8 mouse cellular contexts compared by ENCODE assay signal in genomic region chr6:100563552-100564341, GRCm38 (mm10).
DNase-seq lines count a peak whose midpoint lies in the region; ATAC-seq lines count a peak whose summit lies in the region.

No protein-coding gene starts in this region.

- WGBS in forebrain, embryonic 15.5 days: 8% methylated on average over 38 of the region's 38 CpGs
- WGBS in liver, embryonic 13.5 days (ENCODE audit: insufficient replicate concordance): 7% methylated on average over 38 of the region's 38 CpGs

- peak overlapping the region; percentile 50 for H3K4me3 ChIP-seq in forebrain, embryonic 15.5 days
- H3K4me3 ChIP-seq in liver, embryonic 13.5 days (replicated peaks): peak overlapping the region; percentile 50

- H3K27ac ChIP-seq in forebrain, embryonic 15.5 days (replicated peaks): peak overlapping the region; percentile 90
- no peak overlapping the region for H3K27ac ChIP-seq in liver, embryonic 13.5 days

- peak overlapping the region; percentile 96 for H3K4me2 ChIP-seq in forebrain, embryonic 15.5 days (replicated peaks)
- peak overlapping the region; percentile 74 for H3K4me2 ChIP-seq in liver, embryonic 13.5 days

- no peaks in the 10 kb centered on the region for H3K36me3 ChIP-seq in forebrain, embryonic 15.5 days
- no peaks in the 10 kb centered on the region for H3K36me3 ChIP-seq in liver, embryonic 13.5 days

- intact Hi-C loops in heart, postnatal 25 days (cut with DNase I): no loop called here

- H3K27me3 ChIP-seq in forebrain, embryonic 15.5 days: no peaks in the 10 kb centered on the region
- peaks cover 51% of the 10 kb centered on the region for H3K27me3 ChIP-seq in liver, embryonic 13.5 days

- peak; percentile 58 for ATAC-seq in CD4-positive, CD25-positive, alpha-beta regulatory T cell, adult 4 months
- ATAC-seq in cerebellum, adult (ENCODE audit: insufficient number of reproducible peaks, low FRiP score, low TSS enrichment): peak; percentile 85
- peak; percentile 94 for ATAC-seq in forebrain, embryonic 15.5 days (replicated peaks)
- ATAC-seq in liver, embryonic 13.5 days (ENCODE audit: low read depth): peak; percentile 52

- no peaks in the 10 kb centered on the region for H3K9me3 ChIP-seq in forebrain, embryonic 15.5 days
- H3K9me3 ChIP-seq in liver, embryonic 13.5 days (replicated peaks): no peaks in the 10 kb centered on the region

- peak; percentile 28 for DNase-seq in heart, postnatal 25 days (ENCODE audit: low spot score)
- peak; percentile 79 to 88 for DNase-seq in kidney, postnatal 4 days
- DNase-seq in liver, embryonic 13.5 days: peak; percentile 11
- peak; percentile 78 for DNase-seq in neural tube, embryonic 10.5 days (ENCODE audit: extremely low spot score, low spot score)
- peak; percentile 75 for DNase-seq in testis, postnatal 10 days (ENCODE audit: low spot score)

- peaks cover 21% of the 10 kb centered on the region for H3K4me1 ChIP-seq in forebrain, embryonic 15.5 days
- H3K4me1 ChIP-seq in liver, embryonic 13.5 days (replicated peaks): peaks cover 12% of the 10 kb centered on the region

- H3K9ac ChIP-seq in forebrain, embryonic 15.5 days (replicated peaks): peak overlapping the region; percentile 66
- H3K9ac ChIP-seq in liver, embryonic 13.5 days: 0 out of 2 replicates have a peak overlapping the region, but pooled peaks have one; percentile 26

Comparison
In these comparisons a context has a peak if more than half of its experiments do, and no peak if none do; other contexts are left out.
1. DNase-seq: peak in every context shown above with its lines; median percentile 84 in kidney, postnatal 4 days; 78 in neural tube, embryonic 10.5 days; 75 in testis, postnatal 10 days; 28 in heart, postnatal 25 days; 11 in liver, embryonic 13.5 days.